Mouse (Mus musculus) E14TG2a.4 (cell line): Measurements from ENCODE around the gene Slc5a5.

Experiments
- CTCF ChIP-seq: conservative IDR thresholded peaks from 2 replicates; pipeline ENCODE4 v1.5.1; 2014; ENCODE audit warnings: low read length
- NANOG ChIP-seq: IDR thresholded peaks from 2 replicates; pipeline ENCODE4 v1.6.1; 2014; ENCODE audit warnings: borderline replicate concordance, low read length, mixed read lengths

DNA sequence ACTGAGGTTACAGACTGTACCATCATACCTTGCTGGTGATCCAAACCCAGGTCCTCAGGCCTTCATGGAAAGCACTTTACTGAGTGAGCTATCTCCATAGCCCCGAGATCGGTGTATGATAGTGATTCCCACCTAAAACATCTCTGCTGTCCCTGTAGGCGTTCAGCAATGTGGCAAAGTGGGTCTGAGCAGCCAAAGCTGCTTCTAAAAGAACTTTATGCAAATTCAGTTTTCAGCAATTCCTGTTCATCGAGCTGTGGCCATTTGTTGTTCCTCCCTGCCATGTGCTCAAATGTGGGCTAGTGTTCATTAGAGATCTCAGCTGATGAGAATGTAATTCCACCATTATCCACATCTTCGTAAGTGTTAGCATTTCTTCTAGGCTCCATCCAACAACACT, 33.8 kb upstream of the Slc5a5 start:
- TF ChIP-seq CTCF (no peak), NANOG (no peak)
